Mouse (Mus musculus) midbrain, embryonic 12.5 days (tissue): Measurements from ENCODE around the gene Primpol. TPM values are rescaled to one million over a fixed set of nuclear protein-coding genes. Genes with fewer than 3 reads are reported as not detected.

Experiments used
- polyA plus RNA-seq: library from polyadenylated mRNA; unstranded; fragments of >200 nt; fragmentation: Nextera tagmentation; extraction: Ambion mirVana; gene quantifications from 2 replicates; pipeline ENCODE4 v1.2.1, GENCODE M21; 2016

Primpol gene
- polyA plus RNA-seq, 1 experiment from 2014 or later: 9.7 TPM

Other genes starting within 250 kb of the Primpol start
- 7.8 and 8.9 TPM in 2 replicates for gene Acsl1, start 146.2 kb downstream of the Primpol start, polyA plus RNA-seq
- 22.2 and 28.0 TPM in 2 replicates for gene Cenpu, start 65.2 kb downstream of the Primpol start, polyA plus RNA-seq
- gene Casp3, start 79 bp upstream of the Primpol start, polyA plus RNA-seq: 166 and 168 TPM in 2 replicates
- gene Irf2, start 122.5 kb upstream of the Primpol start, polyA plus RNA-seq: 7.7 and 9.4 TPM in 2 replicates